Mouse (Mus musculus) MEL (cell line): ENCODE data around the gene Atp8b2. TPM values are rescaled to one million over a fixed set of nuclear protein-coding genes. Genes with fewer than 3 reads are reported as not detected.
A peak's percentile ranks its signal among the peaks of the same experiment; 100 is the strongest.

Experiments
- DNase-seq: peaks from one replicate; pipeline ENCODE4 v3.0.0; 2011; ENCODE audit warnings: low read depth, low spot score
- H3K27ac ChIP-seq: 2 replicates; pipeline ENCODE4 v1.5.1; 2012; ENCODE audit warnings: low read depth, mild to moderate bottlenecking, control low read depth, low read length, moderate library complexity; ENCODE audit not compliant: control insufficient read depth
- H3K27me3 ChIP-seq, 2 experiments: fragments of 150-350 bp in 1 of 2; sonication (generic) in 1 of 2; 2 replicates each; pipeline ENCODE4 v1.6.1; 2012; ENCODE audit warnings: low read length in 2 of 2, mild to moderate bottlenecking in 2 of 2, improper control_type of control experiment in 1 of 2, moderate library complexity in 1 of 2; ENCODE audit not compliant: insufficient read depth in 2 of 2, control insufficient read depth in 1 of 2
- H3K36me3 ChIP-seq, 2 experiments: 2 replicates each; pipeline ENCODE4 v1.6.1; 2012 to 2014; ENCODE audit warnings: low read length in 2 of 2, improper control_type of control experiment in 1 of 2, inconsistent platforms in 1 of 2, mild to moderate bottlenecking in 1 of 2; ENCODE audit not compliant: insufficient read depth in 2 of 2, control insufficient read depth in 1 of 2
- H3K4me1 ChIP-seq, 2 experiments: fragments of 150-350 bp in 1 of 2; sonication (generic) in 1 of 2; 2 replicates each; pipeline ENCODE4 v1.6.1; 2012; ENCODE audit warnings: low read length in 2 of 2, improper control_type of control experiment in 1 of 2, mild to moderate bottlenecking in 1 of 2; ENCODE audit not compliant: insufficient read depth in 2 of 2, control insufficient read depth in 1 of 2
- H3K4me3 ChIP-seq, 2 experiments: fragments of 150-350 bp in 1 of 2; sonication (generic) in 1 of 2; 2 replicates each; pipeline ENCODE4 v1.5.1; 2012; ENCODE audit warnings: low read depth in 2 of 2, low read length in 2 of 2, mild to moderate bottlenecking in 2 of 2, moderate library complexity in 2 of 2, control low read depth in 1 of 2, improper control_type of control experiment in 1 of 2; ENCODE audit not compliant: control insufficient read depth in 1 of 2, insufficient read depth in 1 of 2
- H3K79me2 ChIP-seq: 2 replicates; pipeline ENCODE4 v1.6.1; 2012; ENCODE audit warnings: mild to moderate bottlenecking, low read length, moderate library complexity; ENCODE audit not compliant: control insufficient read depth, poor library complexity, insufficient read depth
- H3K9ac ChIP-seq: 2 replicates; pipeline ENCODE4 v1.6.1; 2012; ENCODE audit warnings: low read depth, mild to moderate bottlenecking, control low read depth, low read length, moderate library complexity; ENCODE audit not compliant: control insufficient read depth, poor library complexity, severe bottlenecking
- H3K9me3 ChIP-seq: fragments of 150-350 bp; sonication (generic); replicated peaks from 2 replicates; pipeline ENCODE4 v1.6.1; 2012; ENCODE audit warnings: mild to moderate bottlenecking, low read length, improper control_type of control experiment, moderate library complexity; ENCODE audit not compliant: insufficient read depth
- BHLHE40 ChIP-seq: IDR thresholded peaks from 2 replicates; pipeline ENCODE4 v1.6.1; 2012; ENCODE audit warnings: low read depth, mild to moderate bottlenecking, inconsistent platforms, low read length, improper control_type of control experiment, borderline replicate concordance
- CHD1 ChIP-seq: IDR thresholded peaks from 2 replicates; pipeline ENCODE4 v1.6.1; 2012; ENCODE audit warnings: low read depth, mild to moderate bottlenecking, inconsistent platforms, low read length, improper control_type of control experiment
- CTCF ChIP-seq, 3 experiments: IDR thresholded peaks in 2 of 3; conservative IDR thresholded peaks in 1 of 3; 2 replicates each; pipeline ENCODE4 v1.5.1; 2011 to 2012; ENCODE audit warnings: low read length in 3 of 3, low read depth in 2 of 3, mild to moderate bottlenecking in 2 of 3, improper control_type of control experiment in 1 of 3, inconsistent platforms in 1 of 3, mixed read lengths in 1 of 3, moderate library complexity in 1 of 3; ENCODE audit not compliant: control insufficient read depth in 1 of 3, insufficient read depth in 1 of 3, poor library complexity in 1 of 3, severe bottlenecking in 1 of 3
- E2F4 ChIP-seq: IDR thresholded peaks from 2 replicates; pipeline ENCODE4 v1.6.1; 2011; ENCODE audit warnings: low read depth, low read length, improper control_type of control experiment, borderline replicate concordance
- GATA1 ChIP-seq: IDR thresholded peaks from 2 replicates; pipeline ENCODE4 v1.6.1; 2011; ENCODE audit warnings: low read depth, low read length, improper control_type of control experiment
- JUND ChIP-seq: IDR thresholded peaks from 2 replicates; pipeline ENCODE4 v1.6.1; 2011; ENCODE audit warnings: low read depth, mild to moderate bottlenecking, improper control_type of control experiment, low read length
- MYB ChIP-seq: IDR thresholded peaks from 2 replicates; pipeline ENCODE4 v1.6.1; 2011; ENCODE audit warnings: mild to moderate bottlenecking, low read depth, low read length, improper control_type of control experiment
- NELFE ChIP-seq: IDR thresholded peaks from 2 replicates; pipeline ENCODE4 v1.6.1; 2011; ENCODE audit warnings: low read depth, low read length, improper control_type of control experiment
- NRF1 ChIP-seq: IDR thresholded peaks from 2 replicates; pipeline ENCODE4 v1.6.1; 2014; ENCODE audit warnings: low read depth, mild to moderate bottlenecking, inconsistent platforms, low read length, improper control_type of control experiment, moderate library complexity; ENCODE audit not compliant: poor library complexity, insufficient read depth, severe bottlenecking
- POLR2AphosphoS2 ChIP-seq: IDR thresholded peaks from 2 replicates; pipeline ENCODE4 v1.6.1; 2011; ENCODE audit warnings: low read length, improper control_type of control experiment
- SIN3A ChIP-seq: IDR thresholded peaks from 2 replicates; pipeline ENCODE4 v1.6.1; 2012; ENCODE audit warnings: low read length, improper control_type of control experiment, inconsistent platforms
- TAL1 ChIP-seq: IDR thresholded peaks from 2 replicates; pipeline ENCODE4 v1.6.1; 2012; ENCODE audit warnings: mild to moderate bottlenecking, inconsistent platforms, low read length, moderate library complexity, mixed read lengths
- TBP ChIP-seq: IDR thresholded peaks from 2 replicates; pipeline ENCODE4 v1.8.0; 2011; ENCODE audit warnings: low read depth, low read length, improper control_type of control experiment
- TCF12 ChIP-seq: IDR thresholded peaks from 2 replicates; pipeline ENCODE4 v1.6.1; 2014; ENCODE audit warnings: low read depth, mild to moderate bottlenecking, inconsistent platforms, low read length, improper control_type of control experiment, moderate library complexity
- UBTF ChIP-seq: IDR thresholded peaks from 2 replicates; pipeline ENCODE4 v1.6.1; 2012; ENCODE audit warnings: low read depth, mild to moderate bottlenecking, inconsistent platforms, low read length, improper control_type of control experiment, moderate library complexity, borderline replicate concordance; ENCODE audit not compliant: insufficient read depth
- USF2 ChIP-seq, 2 experiments: IDR thresholded peaks; 2 replicates each; pipeline ENCODE4 v1.6.1; 2011 to 2012; ENCODE audit warnings: improper control_type of control experiment in 2 of 2, low read length in 2 of 2, borderline replicate concordance in 1 of 2, inconsistent platforms in 1 of 2, low read depth in 1 of 2, mild to moderate bottlenecking in 1 of 2; ENCODE audit not compliant: insufficient read depth in 1 of 2
- ZMIZ1 ChIP-seq: IDR thresholded peaks from 2 replicates; pipeline ENCODE4 v1.6.1; 2012; ENCODE audit warnings: low read depth, mild to moderate bottlenecking, inconsistent platforms, low read length, improper control_type of control experiment, moderate library complexity
- ZNF384 ChIP-seq: IDR thresholded peaks from 2 replicates; pipeline ENCODE4 v1.6.1; 2012; ENCODE audit warnings: low read depth, mild to moderate bottlenecking, inconsistent platforms, low read length, improper control_type of control experiment
- polyA plus RNA-seq, 2 experiments: library from polyadenylated mRNA; stranded (reverse) in 1 of 2; unstranded in 1 of 2; fragments of >175 nt in 1 of 2; fragments of >200 nt in 1 of 2; gene quantifications; 2 replicates each; pipeline versions ENCODE4 v1.2.1 to v1.2.4; 2012; ENCODE audit warnings: low replicate concordance in 2 of 2, low read depth in 1 of 2; ENCODE audit not compliant: insufficient read length in 2 of 2, insufficient read depth in 1 of 2, missing spikeins in 1 of 2
- total RNA-seq: library from RNA; depleted of rRNA; stranded (reverse); fragments of 300-350 nt; gene quantifications from 2 replicates; pipeline ENCODE4 v1.2.3, GENCODE M21; 2012

The Atp8b2 gene
- total and polyA plus RNA-seq, 3 experiments: 27.1 to 44.7 TPM; not detected in 1

DNA sequence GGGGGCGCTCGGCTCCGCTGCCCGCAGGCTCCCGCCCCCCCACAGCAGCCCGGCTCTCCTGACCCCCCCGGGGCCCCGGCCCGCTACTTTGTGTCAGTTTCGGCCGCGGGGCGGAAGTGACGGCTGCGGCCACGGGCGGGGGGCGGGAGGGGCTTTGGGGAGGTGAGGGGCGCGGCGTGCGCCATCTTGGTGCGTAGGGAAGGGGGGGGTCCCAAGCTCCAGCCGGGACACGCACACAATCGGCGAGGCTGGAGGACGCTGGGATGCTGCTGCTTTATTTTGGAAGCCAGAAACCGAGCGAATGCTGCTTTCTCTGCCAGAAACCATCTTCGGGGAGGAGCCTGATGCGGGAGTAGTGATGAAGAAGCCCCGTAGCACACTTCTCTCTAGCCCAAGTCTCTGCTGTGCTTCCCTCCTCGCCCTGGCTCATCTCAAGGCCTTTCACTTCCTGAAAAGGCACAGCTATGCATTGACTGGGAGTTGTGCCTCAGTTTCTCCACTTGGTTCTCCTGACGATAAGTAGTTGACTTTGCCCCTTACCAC lies at the start of gene Atp8b2 (continued):
- TF ChIP-seq CHD1: peak; percentile 19; the same call in 1 of the 2 replicates
- TF ChIP-seq ZMIZ1: 0 out of 2 replicates have a peak, but pooled peaks have one; percentile 26
- TF ChIP-seq NELFE: peak; percentile 60
- peak; percentile 20; the same call in 1 of the 2 replicates for TF ChIP-seq POLR2AphosphoS2

DNA sequence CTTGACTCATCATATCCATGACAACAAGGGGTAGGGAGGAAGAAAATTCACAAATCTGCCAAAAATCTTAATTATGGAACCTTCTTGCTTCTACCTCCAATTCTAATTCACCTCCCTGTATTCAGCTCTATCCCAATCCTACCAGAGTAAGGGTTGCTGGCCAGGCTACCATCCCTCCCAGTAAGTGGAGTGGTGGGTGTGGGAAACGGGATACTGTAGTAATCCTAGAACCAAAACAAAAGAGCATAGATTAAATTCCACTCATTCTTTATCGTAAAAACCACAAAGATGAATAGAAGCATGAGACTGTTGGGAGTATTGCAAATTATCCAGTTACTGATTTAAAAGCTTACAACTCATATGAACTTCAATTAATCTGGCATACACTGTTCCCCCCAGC lies 47.0 kb upstream of the Atp8b2 start:
- no peaks in the 10 kb centered on the region for H3K79me2 ChIP-seq
- no peak overlapping the region for H3K4me3 ChIP-seq
- DNase-seq: no peak
- H3K9me3 ChIP-seq: no peaks in the 10 kb centered on the region
- H3K27ac ChIP-seq: no peak overlapping the region
- TF ChIP-seq USF2 (IDR thresholded peaks at IDR 0.05; ENCODE audit: borderline replicate concordance in 1 of 2, insufficient read depth in 1 of 2, low read depth in 1 of 2, low read length in 2 of 2) (no peak), TAL1 (no peak), ZNF384 (no peak), BHLHE40 (no peak), UBTF (no peak), E2F4 (no peak), SIN3A (no peak), GATA1 (no peak), NRF1 (no peak), TBP (no peak), TCF12 (no peak)
- H3K36me3 ChIP-seq: peaks cover 4 to 84% of the 10 kb centered on the region in 2 experiments; a peak in 3 of 4 replicates
- H3K9ac ChIP-seq: no peak overlapping the region
- H3K4me1 ChIP-seq: no peaks in the 10 kb centered on the region
- no peaks in the 10 kb centered on the region for H3K27me3 ChIP-seq

DNA sequence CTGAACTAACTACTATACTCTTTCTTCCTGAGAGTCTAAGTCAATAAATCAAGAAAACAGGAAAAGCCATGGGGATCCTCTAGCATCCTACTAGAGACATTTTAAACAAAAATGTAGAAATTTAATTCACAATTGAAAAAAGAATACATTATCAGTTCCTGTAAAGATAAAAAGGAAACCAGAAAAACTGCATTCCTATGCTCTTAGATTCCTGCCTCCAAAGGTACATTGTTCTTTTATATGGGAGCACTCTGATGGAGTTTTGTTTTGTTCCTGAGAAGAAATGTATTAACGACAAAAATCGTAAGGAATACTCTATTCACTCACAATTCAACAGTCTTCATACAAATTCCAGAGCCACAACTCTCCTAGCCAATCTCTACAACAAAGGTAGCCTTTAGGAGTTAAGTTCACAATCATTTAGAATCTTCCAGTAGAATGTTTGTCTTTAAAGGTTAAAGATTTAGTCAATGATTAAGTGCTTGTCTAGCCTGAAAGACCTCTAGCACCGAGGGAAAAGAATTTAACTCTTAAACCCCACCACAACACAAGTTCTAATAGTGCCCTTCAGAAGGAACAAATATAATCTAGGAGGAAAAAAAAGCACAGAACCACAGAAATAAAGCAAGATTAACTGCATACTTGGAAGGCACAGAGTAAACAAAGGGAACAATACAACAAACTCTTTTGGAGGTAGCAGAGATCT lies 40.9 kb upstream of the Atp8b2 start:
- H3K9me3 ChIP-seq: no peaks in the 10 kb centered on the region
- no peak overlapping the region for H3K27ac ChIP-seq
- no peak for TF ChIP-seq GATA1
- no peak for TF ChIP-seq NELFE
- no peak for TF ChIP-seq CTCF (IDR thresholded peaks at IDR 0.05 in 2 of 3, conservative IDR thresholded peaks at IDR 0.05 in 1 of 3; ENCODE audit: control insufficient read depth in 1 of 3, insufficient read depth in 1 of 3, low read depth in 2 of 3, low read length in 3 of 3, poor library complexity in 1 of 3, severe bottlenecking in 1 of 3)
- TF ChIP-seq POLR2AphosphoS2: 0 out of 2 replicates have a peak, but pooled peaks have one; percentile 47
- TF ChIP-seq JUND: no peak
- TF ChIP-seq BHLHE40: no peak
- TF ChIP-seq MYB: no peak
- no peak overlapping the region for H3K9ac ChIP-seq
- peaks cover 0 to 3% of the 10 kb centered on the region in 2 experiments; a peak in 2 of 4 replicates for H3K4me1 ChIP-seq
- peaks cover 11 to 50% of the 10 kb centered on the region in 2 experiments for H3K36me3 ChIP-seq
- no peak for DNase-seq
- H3K27me3 ChIP-seq: no peaks in the 10 kb centered on the region
- H3K79me2 ChIP-seq: no peaks in the 10 kb centered on the region
- no peak overlapping the region for H3K4me3 ChIP-seq
